Mouse (Mus musculus) embryo, embryonic 9.5 days (tissue): ENCODE data around the gene D130052B06Rik.

Source experiments
- DNase-seq: peaks from one replicate; pipeline ENCODE4 v3.0.0-alpha.2; 2017; ENCODE audit errors: extremely low spot score

D130052B06Rik gene

GRCm38 (mm10) chr11:33598986-33599385 is at the start of gene D130052B06Rik:
Gene D130052B06Rik, plus strand, starts transcription at chr11:33599302.
- DNase-seq, result no peak

- DNase-seq, result no peak
Measured at GRCm38 (mm10) chr11:33550861-33551560, 48.1 kb upstream of the D130052B06Rik start.

GRCm38 (mm10) chr11:33554123-33554522 is 45.0 kb upstream of the D130052B06Rik start:
- no peak for DNase-seq

GRCm38 (mm10) chr11:33563921-33564320 is 35.2 kb upstream of the D130052B06Rik start:
- no peak for DNase-seq

GRCm38 (mm10) chr11:33570413-33570812 is 28.7 kb upstream of the D130052B06Rik start:
- no peak for DNase-seq

- no peak for DNase-seq
Measured at GRCm38 (mm10) chr11:33574944-33575343, 24.2 kb upstream of the D130052B06Rik start.

GRCm38 (mm10) chr11:33578859-33579258 is 20.2 kb upstream of the D130052B06Rik start, which contains the start of gene Gabrp:
Gene Gabrp, minus strand, starts transcription at chr11:33578959.
- no peak for DNase-seq

- DNase-seq, result no peak
Measured at GRCm38 (mm10) chr11:33579621-33580020, 19.5 kb upstream of the D130052B06Rik start.

- no peak for DNase-seq
Measured at GRCm38 (mm10) chr11:33586614-33587013, 12.5 kb upstream of the D130052B06Rik start.

- no peak for DNase-seq
Measured at GRCm38 (mm10) chr11:33590771-33591170, 8.3 kb upstream of the D130052B06Rik start.

GRCm38 (mm10) chr11:33592826-33593225 is 6.3 kb upstream of the D130052B06Rik start:
- no peak for DNase-seq

GRCm38 (mm10) chr11:33596655-33597054 is 2.4 kb upstream of the D130052B06Rik start:
- DNase-seq, result no peak

GRCm38 (mm10) chr11:33603174-33603573 is 4.1 kb downstream of the D130052B06Rik start:
- no peak for DNase-seq

- peak; percentile 49 for DNase-seq
Measured at GRCm38 (mm10) chr11:33607784-33608183, 8.7 kb downstream of the D130052B06Rik start.

GRCm38 (mm10) chr11:33614218-33614617 is 15.1 kb downstream of the D130052B06Rik start:
- DNase-seq, result peak; percentile 80

- no peak for DNase-seq
Measured at GRCm38 (mm10) chr11:33627136-33627742, 28.1 kb downstream of the D130052B06Rik start.

- no peak for DNase-seq
Measured at GRCm38 (mm10) chr11:33637107-33637506, 38.0 kb downstream of the D130052B06Rik start.

- DNase-seq, result no peak
Measured at GRCm38 (mm10) chr11:33649358-33649757, 50.3 kb downstream of the D130052B06Rik start.

- DNase-seq, result no peak
Measured at GRCm38 (mm10) chr11:33654485-33654884, 55.4 kb downstream of the D130052B06Rik start.

GRCm38 (mm10) chr11:33655221-33655620 is 56.1 kb downstream of the D130052B06Rik start:
- DNase-seq, result no peak

- DNase-seq, result no peak
Measured at GRCm38 (mm10) chr11:33655861-33656593, 56.9 kb downstream of the D130052B06Rik start.
